Mouse (Mus musculus): Measurements from ENCODE around the gene Pbrm1.

The Pbrm1 gene

DNA sequence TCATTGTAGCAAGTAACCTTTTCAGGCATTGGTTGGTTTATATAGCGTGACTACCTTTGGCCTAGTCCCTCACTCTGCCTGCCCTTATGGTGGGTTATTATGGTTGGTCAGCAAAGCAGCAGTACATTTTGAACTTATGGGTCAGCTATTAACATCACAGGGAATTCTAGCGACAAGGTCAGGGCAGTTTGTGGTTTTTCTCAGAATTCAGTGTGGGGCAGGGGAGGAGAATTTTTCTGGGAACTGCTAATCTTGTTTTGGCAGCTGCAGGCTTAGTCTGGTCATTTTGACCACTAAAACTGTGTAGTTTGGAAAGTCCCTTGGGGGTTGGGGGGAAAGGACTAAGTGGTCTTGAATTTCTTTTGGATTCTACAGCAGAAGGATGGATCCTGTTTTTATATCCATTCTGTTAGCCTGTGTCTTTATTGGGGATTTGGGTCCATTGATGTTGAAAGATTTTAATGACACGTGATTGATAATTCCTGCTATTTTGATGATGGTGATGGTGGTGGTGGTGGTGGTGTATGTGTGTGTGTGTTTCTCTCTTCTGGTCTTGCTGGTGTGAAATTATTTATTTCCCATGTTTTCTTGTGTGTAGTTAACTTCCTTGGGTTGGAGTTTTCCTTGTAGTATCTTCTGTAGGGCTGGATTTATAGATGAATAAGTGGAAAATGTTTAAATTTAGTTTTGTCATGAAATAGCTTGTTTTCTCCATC lies 60.5 kb downstream of the Pbrm1 start:
- no peak for DNase-seq (ENCODE audit: low spot score)

DNA sequence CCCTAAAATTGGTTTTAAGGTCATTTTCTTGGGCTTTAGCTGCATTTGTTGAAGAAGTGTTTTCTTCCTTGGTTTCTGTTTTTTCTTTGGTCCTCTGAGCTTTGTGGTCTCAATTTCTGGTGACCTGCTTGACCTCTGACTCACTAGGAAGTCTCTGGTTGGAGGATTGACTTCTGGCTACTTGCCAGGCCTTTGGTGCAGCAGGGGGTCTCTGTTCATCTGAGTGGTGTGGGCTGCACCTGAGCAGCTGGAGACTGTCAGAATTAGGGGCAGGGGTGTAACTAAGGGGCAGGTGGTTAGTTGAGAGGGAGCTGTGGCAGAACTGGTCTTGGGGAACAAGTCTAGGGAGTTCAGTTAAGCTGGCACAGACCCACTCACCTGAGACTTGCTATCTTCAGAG lies 62.2 kb downstream of the Pbrm1 start:
- DNase-seq (ENCODE audit: low spot score): no peak

DNA sequence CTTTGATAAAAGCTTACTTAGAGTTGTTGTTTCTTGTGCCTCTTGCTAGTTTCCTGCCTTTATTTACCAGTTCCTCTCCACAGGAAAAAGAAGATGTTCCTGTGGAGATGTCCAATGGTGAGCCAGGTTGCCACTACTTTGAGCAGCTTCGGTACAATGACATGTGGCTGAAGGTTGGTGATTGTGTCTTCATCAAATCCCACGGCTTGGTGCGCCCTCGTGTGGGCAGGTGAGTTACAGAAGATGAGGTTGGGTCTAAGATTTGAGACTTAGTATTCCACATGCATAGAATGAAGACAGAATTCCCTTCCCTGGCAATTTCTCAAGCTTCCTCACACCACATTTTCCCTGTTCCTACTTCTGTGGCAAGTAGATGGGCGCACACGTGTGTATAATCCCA lies 68.5 kb downstream of the Pbrm1 start:
- DNase-seq (ENCODE audit: low spot score): no peak

DNA sequence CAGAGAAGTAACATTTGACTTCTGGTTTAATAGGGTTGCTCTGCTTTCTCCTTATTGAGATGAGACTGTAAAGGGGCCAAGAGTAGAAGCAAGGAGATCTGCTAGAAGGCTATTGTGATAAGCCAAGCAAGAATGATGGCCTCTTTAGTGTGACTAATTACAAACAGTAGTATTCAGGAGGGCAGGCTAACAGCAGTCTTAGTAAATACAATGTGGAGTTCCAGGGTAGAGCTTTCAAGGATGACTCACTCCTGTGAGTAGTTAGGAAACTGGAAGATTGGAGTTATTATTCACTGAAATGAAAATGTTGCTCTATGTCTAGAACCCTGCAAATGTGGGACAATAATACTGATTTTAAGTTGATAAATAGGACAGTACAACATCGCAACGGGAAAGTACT lies 69.6 kb downstream of the Pbrm1 start:
- no peak for DNase-seq (ENCODE audit: low spot score)

DNA sequence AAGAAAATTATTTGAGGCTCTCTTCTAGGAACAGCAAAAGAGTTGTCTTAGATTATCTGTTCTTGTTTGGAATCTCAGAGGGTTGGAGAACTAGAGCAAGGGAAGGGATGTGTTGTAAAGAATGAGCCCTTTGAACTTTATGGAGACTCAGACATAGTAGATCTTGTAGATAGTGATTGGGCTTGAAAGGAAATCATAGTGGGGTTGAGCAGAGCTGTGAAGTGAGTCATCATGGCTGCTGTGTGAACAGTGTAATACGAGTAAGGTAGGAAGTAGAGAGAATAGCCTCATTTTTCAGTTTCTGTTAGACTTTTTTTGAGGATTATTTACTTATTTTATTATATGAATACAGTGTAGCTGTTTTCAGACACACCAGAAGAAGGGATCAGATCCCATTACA lies 71.0 kb downstream of the Pbrm1 start:
- no peak for DNase-seq (ENCODE audit: low spot score)

DNA sequence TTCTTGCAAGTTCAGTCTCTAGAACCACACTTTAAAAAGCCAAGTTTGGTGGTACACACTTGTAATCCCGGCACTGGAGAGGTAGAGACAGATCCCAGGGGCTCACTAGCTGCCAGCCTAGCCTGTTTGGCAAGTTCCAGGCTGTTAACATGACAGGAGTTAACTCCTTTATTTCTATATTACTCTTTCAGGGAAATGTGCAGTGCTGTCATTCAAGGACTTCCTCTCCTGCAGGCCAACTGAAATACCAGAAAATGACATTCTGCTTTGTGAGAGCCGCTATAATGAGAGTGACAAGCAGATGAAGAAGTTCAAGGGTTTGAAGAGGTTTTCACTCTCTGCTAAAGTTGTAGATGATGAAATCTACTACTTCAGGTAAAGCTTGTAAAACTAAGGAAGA lies 86.2 kb downstream of the Pbrm1 start:
- DNase-seq (ENCODE audit: low spot score): no peak

DNA sequence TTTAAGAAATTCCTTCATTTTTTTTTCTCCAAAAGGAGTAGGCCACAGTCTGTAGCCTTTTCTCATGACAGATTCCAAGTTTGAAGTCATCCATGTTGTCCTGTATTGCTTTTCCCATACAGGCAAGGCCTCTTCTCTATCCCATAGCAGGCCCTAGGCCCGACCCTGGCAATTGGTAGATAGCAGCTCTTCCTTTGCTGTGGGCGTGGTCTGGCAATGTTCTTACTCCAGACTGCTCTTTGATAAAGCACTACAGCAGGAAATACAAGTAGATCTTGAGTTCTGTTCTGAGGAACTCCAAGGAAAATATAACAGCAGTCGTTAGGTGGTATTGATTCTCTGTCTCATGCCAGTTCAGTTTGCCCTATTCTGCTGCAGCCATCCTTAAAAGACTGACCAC lies 91.7 kb downstream of the Pbrm1 start:
- DNase-seq (ENCODE audit: low spot score): no peak

DNA sequence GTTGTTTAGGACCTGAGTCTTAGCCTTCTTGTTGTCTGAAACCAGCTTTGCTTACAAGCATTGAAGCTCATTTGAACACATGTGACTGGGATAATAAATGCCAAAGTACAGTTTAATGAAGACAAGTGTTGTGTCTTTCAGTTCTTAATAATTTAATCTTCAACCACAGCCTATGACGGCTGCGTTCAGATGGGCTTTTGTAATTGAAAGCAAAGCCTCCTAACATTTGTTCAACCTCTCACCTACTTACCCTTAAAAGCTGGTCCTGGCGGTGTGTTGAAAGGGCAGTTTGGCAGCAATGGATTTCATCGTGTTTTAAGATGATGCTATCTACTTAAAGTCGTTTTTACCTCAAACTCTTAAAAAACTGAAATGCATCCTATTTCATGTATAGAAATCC lies 93.2 kb downstream of the Pbrm1 start:
- DNase-seq (ENCODE audit: low spot score): no peak

DNA sequence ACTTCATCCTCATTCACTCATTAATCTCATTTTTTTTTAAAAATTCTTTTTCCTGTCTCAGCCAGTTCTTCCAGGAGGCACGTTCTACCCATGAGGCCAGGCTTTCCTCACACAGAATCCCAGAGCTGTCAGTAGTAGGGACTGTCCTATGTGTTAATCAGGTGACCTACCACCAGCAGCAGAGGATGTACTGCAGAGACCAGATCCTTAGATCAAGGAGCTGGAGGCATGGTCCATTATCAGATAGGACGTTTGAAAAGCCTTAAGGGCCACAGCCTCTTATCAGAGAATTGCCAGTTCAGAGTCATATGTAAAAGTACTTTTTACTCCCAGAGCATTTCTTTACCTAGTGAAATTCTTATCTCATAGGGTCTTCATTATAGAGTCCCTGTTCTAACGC lies 95.1 kb downstream of the Pbrm1 start:
- DNase-seq (ENCODE audit: low spot score): no peak

DNA sequence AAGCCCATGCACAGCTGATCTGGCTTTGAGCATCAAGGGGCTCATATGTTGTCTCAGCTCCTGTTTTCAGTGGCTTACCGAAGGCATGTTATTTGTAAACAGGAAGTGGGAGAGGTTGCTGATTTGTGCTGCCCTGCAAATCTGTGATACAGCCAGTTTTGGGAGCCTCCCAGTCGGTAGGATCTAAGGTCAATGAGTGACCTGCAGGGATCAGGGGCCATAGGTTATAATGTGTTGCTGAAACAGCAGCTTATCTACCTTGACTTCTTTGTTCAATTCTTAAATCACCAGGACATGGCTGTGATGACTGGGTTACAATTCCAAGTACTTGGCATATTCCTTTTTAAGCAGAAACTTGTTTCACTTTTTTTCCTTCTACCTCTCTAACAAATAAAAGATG lies 96.6 kb downstream of the Pbrm1 start:
- no peak for DNase-seq (ENCODE audit: low spot score)

DNA sequence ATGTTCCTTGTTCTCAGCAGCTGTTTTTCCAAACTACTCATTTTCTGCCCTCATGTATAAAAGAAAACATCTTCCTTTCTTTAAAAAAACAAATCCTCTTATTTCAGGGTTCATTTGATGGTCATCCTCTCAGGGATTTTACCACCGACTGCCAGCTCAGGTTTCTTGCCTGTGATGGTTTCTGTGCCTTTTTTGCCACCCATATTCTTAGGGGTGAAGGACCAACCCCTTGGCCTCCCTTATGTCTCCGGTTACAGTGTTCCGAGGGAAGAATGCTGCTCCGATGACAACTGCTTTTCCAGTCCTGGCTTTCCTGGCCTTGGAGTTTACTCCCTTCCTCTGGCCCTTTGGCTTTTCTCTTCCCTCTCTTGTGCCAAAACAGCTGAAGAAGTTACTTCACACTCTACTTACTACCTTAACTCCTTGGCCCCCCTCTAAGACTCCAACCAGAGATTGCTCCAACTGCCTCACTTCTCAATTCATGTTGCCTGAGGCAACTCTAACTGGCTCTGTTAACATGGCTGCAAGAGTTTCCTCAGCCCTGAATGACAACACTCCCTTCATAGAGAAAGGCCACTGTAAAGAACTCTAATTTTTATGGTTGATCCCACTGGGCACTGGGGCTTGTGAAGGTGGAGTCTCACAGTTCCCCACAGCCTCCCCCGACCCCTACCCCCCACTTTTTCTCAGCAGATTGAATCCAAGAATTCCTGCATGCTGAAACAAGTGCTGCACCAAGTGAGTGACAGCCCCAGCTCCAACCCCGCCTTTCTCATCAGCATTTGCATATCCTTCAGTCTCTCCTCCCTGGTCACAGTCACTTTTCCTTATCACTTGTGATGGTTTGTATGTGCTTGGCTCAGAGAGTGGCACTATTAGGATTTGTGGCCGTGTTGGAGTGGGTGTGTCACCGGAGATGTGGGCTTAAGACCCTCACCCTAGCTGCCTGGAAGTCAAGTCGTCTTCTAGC lies 106.5 kb downstream of the Pbrm1 start:
- DNase-seq (ENCODE audit: low spot score): no peak

DNA sequence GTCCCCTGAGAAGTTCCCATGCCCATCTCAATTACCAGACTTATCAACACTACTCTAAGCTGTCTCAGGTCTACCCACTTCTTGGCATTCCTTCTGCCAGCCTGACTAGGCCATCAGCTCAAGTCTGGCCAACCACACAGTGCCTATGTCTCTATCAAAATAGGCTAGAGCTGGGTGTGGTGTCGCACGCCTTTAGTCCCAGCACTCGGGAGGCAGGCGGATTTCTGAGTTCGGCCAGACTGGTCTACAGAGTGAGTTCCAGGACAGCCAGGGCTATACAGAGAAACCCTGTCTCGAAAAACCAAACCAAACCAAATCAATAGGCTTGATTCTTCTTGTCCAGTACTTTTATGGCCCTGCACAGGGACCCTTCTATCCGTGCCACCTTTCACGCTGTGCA lies 107.9 kb downstream of the Pbrm1 start:
- no peak for DNase-seq (ENCODE audit: low spot score)

DNA sequence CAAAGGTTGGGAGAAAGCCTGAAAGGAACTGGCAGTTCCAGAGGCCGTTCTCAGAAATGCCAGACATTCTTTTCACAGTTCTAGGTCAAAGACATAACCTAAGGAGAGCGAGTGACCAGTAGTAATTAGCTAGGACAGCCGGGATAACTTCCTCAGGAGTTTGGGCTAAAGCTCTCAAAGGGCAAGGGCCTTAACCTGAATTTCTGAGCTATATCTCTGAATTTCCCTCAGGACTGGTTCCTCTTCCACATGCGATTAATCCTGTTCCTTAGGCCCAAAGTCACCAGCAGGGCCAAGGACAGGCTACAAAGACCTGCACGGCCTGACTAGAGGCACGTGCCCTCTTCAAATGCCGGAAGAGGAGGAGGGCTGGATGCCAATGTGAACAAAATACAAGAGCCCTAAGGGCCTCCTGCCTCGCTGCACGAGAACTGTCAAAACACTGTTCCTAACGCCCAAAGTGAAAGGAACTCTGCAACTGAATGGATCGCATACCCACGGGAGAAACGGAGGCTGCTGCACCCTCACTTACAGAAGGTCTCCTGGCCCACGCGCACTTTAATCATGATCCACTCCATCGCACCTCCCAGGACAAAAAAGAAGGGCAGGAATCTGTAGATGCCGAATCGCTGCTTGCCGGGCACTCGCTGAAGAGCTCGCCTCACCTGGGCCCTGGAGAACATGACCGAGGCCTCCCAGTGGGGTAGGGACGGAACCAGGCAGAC lies 109.3 kb downstream of the Pbrm1 start:
- no peak for DNase-seq (ENCODE audit: low spot score)

DNA sequence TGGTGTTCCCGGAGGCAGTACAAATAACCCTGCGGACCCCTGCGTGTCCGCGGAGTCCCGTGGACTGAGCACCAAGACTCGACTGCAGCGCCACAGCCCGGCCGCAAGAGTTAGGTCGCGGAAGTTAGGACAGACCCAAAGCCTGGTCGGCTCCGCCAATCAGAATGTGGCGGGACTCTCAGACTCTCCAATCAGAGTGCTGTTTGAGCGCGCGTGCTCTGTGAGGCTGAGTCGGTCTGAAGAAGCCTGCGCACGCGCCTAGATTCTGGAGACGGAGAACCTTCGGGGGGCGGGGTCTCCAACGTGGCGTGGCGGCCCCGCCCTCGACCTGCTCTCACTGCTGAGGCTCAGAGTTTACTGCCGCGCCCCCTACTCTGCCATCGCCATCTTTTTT lies 109.9 kb downstream of the Pbrm1 start, which contains the start of gene Smim4:
Gene Smim4, minus strand, starts transcription at position 131 of the 394 bp plus-strand sequence.
- peak; percentile 85 for DNase-seq (ENCODE audit: low spot score)

DNA sequence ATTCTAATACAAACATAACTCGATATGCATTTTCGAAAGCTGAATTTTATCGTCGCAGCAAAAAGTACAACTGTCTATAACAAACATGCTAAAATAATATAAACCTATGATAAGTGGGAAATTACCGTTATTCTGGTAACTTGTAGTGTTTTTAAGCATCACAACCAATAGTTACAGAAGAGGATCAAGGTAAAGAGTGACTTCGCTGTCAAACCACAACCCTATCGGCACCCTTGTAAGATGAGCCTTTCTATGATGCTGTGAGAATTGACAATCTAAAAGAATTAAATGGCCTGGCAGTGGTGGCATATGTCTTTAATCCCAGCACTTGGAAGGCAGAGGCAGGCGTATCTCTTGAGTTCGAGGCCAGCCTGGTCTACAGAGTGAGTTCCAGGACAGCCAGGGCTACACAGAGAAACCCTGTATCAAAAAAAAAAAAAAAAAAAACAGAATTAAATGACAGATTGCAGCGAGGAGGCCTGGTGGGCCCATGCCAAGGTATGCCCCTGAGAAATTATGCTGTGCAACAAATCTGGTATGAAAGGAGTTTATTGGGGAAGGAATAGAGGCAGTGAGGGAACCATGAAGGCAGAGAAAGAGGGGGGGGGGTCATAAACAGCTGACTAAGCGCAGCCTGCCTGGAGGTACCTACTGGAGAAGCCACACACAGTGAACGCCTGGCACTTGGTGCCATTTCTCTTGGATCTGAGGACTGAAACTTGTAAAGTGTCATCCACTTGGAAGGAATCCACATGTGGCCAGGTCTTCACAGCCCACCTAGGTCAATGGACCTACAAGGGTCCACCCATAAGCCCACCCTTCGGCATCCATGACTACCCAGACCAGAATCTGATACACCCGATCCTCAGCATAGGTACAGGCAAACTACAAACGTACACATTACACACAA lies 110.6 kb downstream of the Pbrm1 start:
- DNase-seq (ENCODE audit: low spot score): no peak

DNA sequence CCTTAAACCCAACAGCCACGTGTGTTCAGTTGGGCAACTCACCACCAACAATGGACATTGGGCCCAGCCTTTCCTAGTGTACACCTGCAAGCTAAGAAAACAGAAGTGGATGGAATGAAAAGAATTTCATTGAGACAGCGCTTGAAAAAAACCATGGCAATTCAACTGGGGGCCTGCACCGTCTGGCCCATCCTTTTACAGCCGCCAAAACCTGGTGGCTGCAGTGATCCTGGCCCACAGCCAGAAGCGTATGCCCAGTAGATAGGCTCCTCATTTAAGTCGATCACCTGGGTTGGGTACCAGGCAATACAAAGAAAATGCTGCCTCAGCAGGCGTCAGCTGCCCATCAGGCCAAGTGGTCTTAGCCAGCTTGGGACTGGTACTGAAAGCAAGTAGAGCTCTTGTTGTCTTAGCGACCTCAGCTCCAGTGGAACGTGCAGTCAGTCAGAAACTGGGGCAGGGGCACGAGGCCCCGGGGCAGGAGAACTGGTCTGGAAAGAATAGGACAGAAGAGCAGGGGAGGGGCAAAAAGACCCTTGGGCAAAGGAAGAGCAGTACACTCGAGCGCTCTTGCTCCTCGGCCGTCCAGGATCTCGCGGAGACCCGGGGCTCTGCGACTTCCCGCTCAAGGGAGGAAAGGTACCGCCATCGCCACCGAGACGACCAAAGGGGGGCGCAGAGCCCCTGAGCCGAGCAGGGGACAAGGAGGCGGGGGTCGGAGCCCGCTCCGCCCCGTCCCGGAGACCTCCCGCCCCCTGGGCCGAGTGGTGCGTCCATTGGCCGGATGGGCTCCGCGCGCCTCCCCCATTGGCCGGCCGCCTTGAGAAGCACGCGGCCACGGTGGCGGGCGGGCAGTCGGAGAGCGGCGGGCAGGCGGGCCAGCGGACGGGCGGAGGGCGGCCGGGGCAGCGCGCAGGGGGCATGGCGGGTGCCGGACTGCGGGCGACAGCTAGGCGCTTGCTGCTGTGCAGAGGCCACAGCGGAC lies 111.6 kb downstream of the Pbrm1 start, which contains the start of gene Nt5dc2:
Gene Nt5dc2, plus strand, starts transcription at position 818 of the 985 bp plus-strand sequence.
- DNase-seq (ENCODE audit: low spot score): no peak

DNA sequence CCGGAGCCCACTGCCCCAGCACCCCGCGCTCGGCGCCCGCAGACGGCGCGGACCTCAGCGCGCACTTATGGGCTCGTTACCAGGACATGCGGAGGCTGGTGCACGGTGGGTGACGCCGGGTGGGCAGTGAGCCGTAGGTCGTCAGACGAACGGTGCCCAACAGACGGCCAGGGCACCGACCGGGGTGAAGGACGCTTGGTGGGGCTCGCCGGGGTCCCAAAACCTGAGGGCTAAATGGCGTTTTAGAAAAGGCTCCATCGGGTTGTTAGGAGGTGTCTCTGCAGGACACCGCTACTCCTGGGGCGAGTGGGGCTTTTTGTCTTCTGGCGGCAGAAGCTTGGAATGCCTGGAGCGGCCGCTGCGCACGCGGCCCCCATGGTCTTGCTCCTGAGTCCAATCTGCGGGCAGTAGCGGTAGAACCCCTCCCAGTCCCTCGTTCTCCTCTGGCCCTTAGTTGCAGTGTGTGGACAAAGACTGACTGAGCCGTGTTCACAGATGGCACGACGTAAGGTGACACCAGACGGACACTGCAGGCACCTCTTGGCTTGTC lies 112.4 kb downstream of the Pbrm1 start:
- DNase-seq (ENCODE audit: low spot score): no peak

DNA sequence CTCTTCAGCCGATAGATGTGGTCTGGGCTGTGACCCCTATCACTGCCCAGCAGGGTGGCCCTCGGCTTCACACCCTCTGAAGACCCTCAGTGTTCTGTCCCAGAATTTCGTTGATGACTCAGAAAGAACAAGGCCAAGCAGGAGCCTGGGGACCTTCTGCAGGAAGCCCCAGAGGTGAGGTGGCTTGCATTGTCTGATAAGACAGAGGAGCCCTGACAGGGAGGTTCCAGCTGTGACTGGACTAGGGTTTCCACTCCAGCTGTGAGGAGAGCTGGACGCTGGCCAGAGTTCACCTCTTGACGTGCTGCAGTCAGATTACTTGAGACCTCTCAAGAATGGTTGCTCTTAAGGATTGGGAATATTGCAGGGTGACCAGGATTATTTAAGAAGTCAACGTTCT lies 113.1 kb downstream of the Pbrm1 start:
- no peak for DNase-seq (ENCODE audit: low spot score)

DNA sequence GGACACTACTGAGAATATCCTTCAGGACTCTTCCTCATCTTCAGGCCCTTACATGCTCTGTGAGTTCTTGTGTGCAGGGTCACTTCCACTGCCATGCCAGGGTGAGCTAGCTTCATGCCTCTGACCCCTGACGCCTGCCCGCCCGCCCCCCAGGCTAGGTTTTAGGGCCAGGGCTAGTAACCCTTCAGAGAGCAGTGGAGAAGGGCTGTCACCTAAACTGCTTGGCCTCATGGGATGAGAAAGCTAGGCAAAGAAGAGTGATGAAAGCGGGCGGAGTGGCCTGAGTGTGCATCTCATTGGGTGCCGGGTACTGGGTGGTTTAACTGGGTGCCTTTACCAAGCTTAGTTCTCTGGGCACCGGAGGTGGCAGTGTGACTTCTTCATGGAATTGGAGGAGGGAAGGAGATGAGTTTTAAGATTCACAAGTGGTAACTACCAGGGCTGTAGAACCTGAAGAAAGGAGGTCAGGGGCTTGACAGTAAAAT lies 113.6 kb downstream of the Pbrm1 start:
- no peak for DNase-seq (ENCODE audit: low spot score)
